Mouse (Mus musculus): ENCODE measurements at regions not wholly inside any gene's neighbourhood (a gene's known extent, or its start where the extent isn't known, plus 50 kb on each side); places are given as distances from the start of the nearest gene placed in this dataset.

- in situ Hi-C loops (cut with MboI, MseI) = no loop called here
These were observed 113.4 kb downstream of the Sox4 start for GRCm38 (mm10) chr13:28840142-28840541.

GRCm38 (mm10) chr13:28839084-28839483, 114.4 kb downstream of the Sox4 start:
- in situ Hi-C loops (cut with MboI, MseI) = loop anchor here in 1 of 2 experiments (10.0 kb wide), 1 partner anchor 1054 kb away; the partner anchor contains the start of gene Prl7c1

DNA sequence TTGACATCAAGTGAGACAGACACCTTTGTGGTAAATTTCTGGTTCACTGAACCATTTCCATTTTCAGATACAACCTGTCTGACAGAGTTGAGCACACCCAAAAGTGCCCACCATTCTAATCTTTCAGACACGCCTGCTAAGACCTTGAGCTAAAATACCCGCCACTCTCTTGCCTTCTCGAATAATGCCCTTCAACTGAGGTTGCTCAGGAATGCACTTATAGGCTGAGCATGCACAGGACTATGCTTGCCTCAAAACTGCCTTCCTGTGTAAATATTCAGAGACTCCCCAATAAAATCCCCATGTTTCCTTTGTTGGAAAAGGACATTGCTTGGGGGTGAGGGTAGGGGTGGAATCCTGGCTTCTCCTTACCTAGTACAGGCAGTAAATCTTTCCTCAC, 115.3 kb downstream of the Sox4 start:
- in situ Hi-C loops (cut with MboI, MseI) = loop anchor here in 1 of 2 experiments (10.0 kb wide), 1 partner anchor 1053 kb away; the partner anchor contains the start of gene Prl7c1

GRCm38 (mm10) chr13:28837196-28837595, 116.3 kb downstream of the Sox4 start:
- in situ Hi-C loops (cut with MboI, MseI) = loop anchor here in 1 of 2 experiments (10.0 kb wide), 1 partner anchor 1052 kb away; the partner anchor contains the start of gene Prl7c1

- in situ Hi-C loops (cut with MboI, MseI) = loop anchor here in 1 of 2 experiments (10.0 kb wide), 1 partner anchor 1049 kb away; the partner anchor contains the start of gene Prl7c1
These were observed 119.8 kb downstream of the Sox4 start for GRCm38 (mm10) chr13:28833700-28834065.

GRCm38 (mm10) chr13:28832855-28833699, 120.4 kb downstream of the Sox4 start:
- in situ Hi-C loops (cut with MboI, MseI) = loop anchor here in 1 of 2 experiments (10.0 kb wide), 1 partner anchor 1048 kb away; the partner anchor contains the start of gene Prl7c1

GRCm38 (mm10) chr13:28826284-28826683, 127.2 kb downstream of the Sox4 start:
- in situ Hi-C loops (cut with MboI, MseI) = no loop called here

DNA sequence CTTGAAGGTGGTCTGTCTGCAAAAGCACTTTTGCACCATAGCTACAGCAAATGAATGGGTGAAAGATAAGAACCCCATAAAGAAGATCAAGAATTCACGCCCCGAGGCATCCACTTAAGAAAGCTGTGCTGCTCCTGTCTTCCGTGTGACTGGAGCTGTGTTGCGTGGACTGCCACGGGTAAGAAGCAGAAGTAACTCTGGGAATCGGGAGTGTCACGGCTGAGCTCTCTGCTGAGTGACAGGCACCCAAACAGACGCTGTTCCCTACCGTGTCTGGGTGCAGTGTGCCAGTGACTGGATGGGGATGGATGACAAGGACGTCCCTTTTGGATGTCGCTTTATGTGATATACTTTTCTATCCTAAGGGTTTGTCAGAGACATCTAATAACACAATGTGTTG, 129.5 kb downstream of the Sox4 start:
- in situ Hi-C loops (cut with MboI, MseI) = no loop called here

DNA sequence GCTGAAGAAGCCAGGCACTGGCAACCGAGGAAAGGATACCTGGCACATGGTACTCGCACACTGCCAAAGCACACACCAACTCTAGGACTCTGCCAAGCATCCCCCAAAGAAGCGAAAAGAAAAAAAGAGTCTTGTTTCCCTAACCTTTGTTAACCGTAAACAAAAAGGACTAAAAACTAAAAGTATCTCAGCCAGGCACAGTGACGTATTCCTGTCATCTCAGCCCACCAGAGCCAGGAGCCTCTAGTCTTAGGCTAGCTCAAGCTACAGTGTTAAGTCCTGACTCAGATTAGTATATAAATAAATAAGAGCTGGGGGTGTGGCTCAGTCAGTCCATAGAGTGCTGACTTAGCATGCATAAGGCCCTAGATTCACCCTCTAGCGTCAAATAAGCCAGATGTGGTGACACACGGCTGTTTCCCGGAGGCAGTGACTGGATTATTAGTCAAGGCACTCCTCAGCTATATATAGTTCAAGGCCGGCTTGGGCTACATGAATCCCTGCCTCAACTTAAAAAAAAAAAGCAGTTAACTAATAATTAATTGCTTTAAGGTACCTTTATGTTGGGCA, 130.1 kb downstream of the Sox4 start:
- in situ Hi-C loops (cut with MboI, MseI) = no loop called here

DNA sequence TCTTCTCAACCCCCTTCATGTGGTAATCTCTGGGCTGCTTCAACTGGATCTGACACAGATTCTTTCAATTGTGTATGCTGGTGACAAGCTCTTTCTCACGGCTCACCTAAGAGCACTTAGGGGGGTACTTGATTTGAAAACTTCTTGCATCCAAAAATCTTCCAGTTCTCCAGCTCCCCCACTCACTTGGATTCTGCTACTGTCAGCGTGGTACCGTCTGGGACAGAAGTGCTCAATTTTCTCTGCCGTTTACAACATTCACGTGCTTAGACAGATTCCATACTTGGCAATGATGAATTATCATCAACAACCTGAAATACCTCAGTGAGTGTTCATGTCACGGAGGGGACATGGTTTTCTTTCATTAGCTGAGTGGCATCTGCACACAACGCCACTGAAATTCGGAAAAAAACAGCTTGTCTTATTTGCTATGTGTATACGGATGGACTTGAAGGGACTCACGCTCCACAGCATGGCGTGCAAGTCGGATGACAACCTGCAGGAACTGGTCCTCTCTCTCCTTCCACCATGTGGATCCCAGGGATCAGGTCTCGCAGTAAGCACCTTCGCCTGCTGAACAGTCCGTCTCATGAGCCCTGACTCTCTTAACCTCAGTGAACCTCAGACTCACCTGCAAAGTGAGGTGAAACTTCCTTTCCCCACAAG, 132.5 kb downstream of the Sox4 start:
- in situ Hi-C loops (cut with MboI, MseI) = no loop called here

DNA sequence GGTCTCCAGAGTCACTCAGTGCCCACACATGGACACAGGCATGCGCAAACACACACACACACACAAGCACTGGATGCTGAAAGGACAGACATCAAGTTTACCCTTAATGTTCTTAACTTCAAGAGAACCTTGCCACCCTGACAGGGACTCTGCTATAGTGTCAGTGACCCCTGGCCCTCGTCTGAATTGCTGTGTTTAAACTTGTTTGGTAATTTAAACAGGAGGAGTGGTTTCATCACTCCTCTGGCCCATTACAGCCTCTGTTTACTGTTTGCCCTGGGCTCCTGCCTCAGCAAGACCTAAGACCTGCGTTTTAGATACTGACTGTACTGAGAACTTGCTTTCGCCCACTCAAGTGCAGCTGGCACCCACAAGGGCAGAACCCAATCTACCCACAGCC, 139.4 kb downstream of the Sox4 start:
- in situ Hi-C loops (cut with MboI, MseI) = no loop called here

GRCm38 (mm10) chr13:28811667-28812575, 141.6 kb downstream of the Sox4 start:
- in situ Hi-C loops (cut with MboI, MseI) = no loop called here

DNA sequence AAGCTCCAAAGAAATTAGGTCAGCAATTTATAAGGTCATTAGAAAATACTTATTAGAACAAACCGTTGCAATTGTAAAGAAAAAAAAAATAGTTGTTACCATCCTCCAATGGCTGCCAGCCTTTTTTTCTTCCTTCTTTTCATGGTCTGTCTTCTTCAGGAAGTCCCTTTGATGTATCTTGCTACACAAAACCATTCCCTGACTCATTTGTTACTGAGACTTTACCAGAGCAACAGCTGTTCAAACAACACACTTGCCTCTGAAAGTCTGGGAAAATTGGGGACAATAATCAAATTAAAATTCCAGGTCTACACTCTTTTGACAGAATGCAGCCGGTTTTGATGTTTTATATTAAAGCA, 142.5 kb downstream of the Sox4 start:
- in situ Hi-C loops (cut with MboI, MseI) = no loop called here

- in situ Hi-C loops (cut with MboI, MseI) = no loop called here
These were observed 143.0 kb downstream of the Sox4 start for GRCm38 (mm10) chr13:28810326-28811080.

DNA sequence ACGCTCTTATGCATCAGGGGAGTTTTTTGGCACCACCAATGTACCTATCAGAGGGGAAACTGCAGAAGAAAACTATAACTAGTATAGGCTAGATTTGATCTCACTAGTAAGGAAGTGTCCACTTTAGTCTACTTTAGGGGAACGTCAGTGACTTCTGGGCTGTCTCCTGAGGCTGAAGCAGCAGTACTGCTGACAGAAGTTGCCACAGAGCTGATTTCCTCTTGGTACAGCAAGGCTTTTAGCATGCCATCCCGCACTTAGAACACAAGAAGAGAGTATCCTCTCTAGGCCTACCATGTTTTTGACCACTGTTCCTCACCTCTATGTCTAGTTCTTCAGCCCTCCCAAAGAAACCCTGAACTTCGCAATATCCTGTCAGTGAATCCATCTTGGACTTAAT, 148.2 kb downstream of the Sox4 start:
- in situ Hi-C loops (cut with MboI, MseI) = no loop called here

DNA sequence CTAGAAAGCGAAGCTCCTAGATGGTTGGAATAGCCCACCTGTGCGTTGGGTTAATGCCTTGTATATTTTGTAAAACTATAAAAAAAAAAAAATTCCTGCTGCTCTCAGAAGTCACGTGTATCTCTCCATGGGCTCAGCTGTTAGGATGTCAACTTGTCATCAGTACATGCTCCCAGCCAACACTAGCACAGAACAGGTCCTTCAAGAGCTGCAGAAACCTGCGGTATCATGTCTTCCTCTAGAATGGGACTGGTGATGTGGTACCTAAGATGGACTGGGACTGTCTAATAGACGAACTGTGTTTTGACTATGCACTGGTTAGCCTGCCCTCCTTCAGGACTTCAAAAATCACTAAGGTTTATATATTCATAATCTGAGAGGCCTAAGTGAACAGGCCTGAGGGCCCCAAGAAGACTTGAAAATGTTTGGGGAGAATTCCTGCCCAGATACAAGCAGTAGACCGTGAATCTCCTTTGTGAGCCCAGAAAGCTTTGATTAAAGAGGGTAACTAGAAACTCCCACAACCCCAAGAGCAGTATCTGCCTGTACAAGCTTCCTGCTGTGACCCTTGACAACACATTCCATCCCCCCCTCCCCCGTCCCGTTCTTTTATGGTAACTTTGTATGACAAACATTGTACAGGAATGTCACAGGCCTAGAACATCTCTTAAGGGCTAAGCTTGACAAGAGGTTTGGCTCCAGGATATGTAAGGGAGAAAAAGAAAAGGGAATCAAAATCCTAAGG, 152.1 kb downstream of the Sox4 start:
- in situ Hi-C loops (cut with MboI, MseI) = no loop called here

DNA sequence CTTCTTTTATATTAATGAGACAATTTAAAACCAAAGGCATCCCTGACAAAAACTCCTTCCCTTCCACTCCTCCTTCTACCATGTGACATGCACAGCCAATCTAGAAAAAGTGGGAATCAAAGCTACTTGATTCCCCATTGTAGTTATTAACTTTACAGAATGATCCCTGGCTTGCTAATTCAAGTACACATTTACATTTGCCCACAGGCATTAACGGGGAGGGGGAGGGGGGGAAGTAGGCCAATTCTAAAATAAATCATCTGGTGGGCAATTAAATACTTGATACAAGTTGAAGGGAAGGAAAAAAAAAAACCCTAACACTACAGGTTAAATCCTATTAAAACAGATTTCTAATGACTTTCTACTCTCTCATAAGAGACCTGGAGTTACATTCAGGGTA, 152.8 kb downstream of the Sox4 start:
- in situ Hi-C loops (cut with MboI, MseI) = no loop called here

DNA sequence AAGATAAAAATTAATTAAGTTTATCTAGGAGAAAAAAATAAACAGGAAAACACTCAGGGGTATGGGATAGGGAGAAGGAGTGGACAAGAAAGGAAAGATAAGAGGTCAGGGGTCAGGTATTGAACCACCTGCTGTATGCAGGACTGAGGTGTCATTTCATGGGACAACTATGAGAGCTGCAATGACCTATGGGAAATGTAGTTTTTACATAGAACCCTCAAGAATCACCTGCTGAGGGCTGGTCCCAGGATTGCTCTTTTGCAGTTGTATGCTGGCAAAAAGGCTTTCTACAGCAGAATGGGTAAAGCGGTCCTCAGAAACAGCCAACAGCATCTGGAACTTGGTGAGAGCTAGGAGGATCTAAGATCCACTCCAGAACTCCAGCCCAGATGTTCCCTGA, 154.0 kb downstream of the Sox4 start:
- in situ Hi-C loops (cut with MboI, MseI) = no loop called here

GRCm38 (mm10) chr13:28797617-28798475, 155.7 kb downstream of the Sox4 start:
- in situ Hi-C loops (cut with MboI, MseI) = no loop called here

All from T-helper 17 cell (primary cell).